Mouse (Mus musculus) stomach, postnatal 0 days (tissue): ENCODE data around the gene Rock2.

Source experiments
- CTCF ChIP-seq: IDR thresholded peaks from 2 replicates; pipeline ENCODE4 v1.5.1; 2016; ENCODE audit warnings: antibody characterized with exemption, low read depth, mild to moderate bottlenecking, moderate library complexity
- EP300 ChIP-seq: optimal IDR thresholded peaks from 2 replicates; pipeline ENCODE3; 2016; ENCODE audit warnings: antibody characterized with exemption

GRCm38 (mm10) chr12:16847204-16847792, 47.4 kb upstream of the Rock2 start:
- no peak for TF ChIP-seq CTCF
- TF ChIP-seq EP300, result no peak
